Mouse (Mus musculus) 416B (cell line): ENCODE results near the gene Fam234b.

Source experiments
- DNase-seq: peaks from one replicate; pipeline ENCODE4 v3.0.0; 2011; ENCODE audit warnings: low read depth

The Fam234b gene

GRCm38 (mm10) chr6:135269626-135270025 lies 71.8 kb downstream of the Fam234b start:
- no peak for DNase-seq

- no peak for DNase-seq
These were observed 74.0 kb downstream of the Fam234b start for GRCm38 (mm10) chr6:135271761-135272160.

- DNase-seq, result no peak
These were observed 75.3 kb downstream of the Fam234b start for GRCm38 (mm10) chr6:135273066-135273465.

- DNase-seq, result no peak
These were observed 77.5 kb downstream of the Fam234b start for GRCm38 (mm10) chr6:135275231-135275630.

- no peak for DNase-seq
These were observed 78.9 kb downstream of the Fam234b start for GRCm38 (mm10) chr6:135276474-135277295.

- DNase-seq, result no peak
These were observed 80.5 kb downstream of the Fam234b start for GRCm38 (mm10) chr6:135278302-135278701.

GRCm38 (mm10) chr6:135279286-135279685 lies 81.5 kb downstream of the Fam234b start:
- no peak for DNase-seq

GRCm38 (mm10) chr6:135279856-135280255 lies 82.1 kb downstream of the Fam234b start:
- no peak for DNase-seq

- no peak for DNase-seq
These were observed 94.6 kb downstream of the Fam234b start for GRCm38 (mm10) chr6:135292391-135292790.

- no peak for DNase-seq
These were observed 96.4 kb downstream of the Fam234b start for GRCm38 (mm10) chr6:135294150-135294549.
